Mouse (Mus musculus) neural tube, embryonic 11.5 days (tissue): ENCODE measurements around the gene Dcaf17. TPM values are rescaled to one million over a fixed set of nuclear protein-coding genes. Genes with fewer than 3 reads are reported as not detected.

Source experiments
- ATAC-seq: fragments of 200-750 bp; cut with Nextera tagmentation; 2 replicates; pipeline ENCODE4 v1.8.0; 2017; ENCODE audit warnings: moderate number of reproducible peaks, mild to moderate bottlenecking, moderate TSS enrichment, moderate library complexity; ENCODE audit not compliant: insufficient read depth, low FRiP score, low TSS enrichment
- DNase-seq: peaks from one replicate; pipeline ENCODE4 v3.0.0-alpha.2; 2015; ENCODE audit warnings: low spot score
- H3K27ac ChIP-seq: fragments of 300-500 bp; sonication (generic); 2 replicates; pipeline ENCODE4 v1.5.1; 2014; ENCODE audit warnings: low read depth, mild to moderate bottlenecking, low read length
- H3K27me3 ChIP-seq: fragments of 300-500 bp; sonication (generic); 2 replicates; pipeline ENCODE4 v1.6.1; 2014; ENCODE audit warnings: mild to moderate bottlenecking, low read length, mixed read lengths; ENCODE audit not compliant: control insufficient read depth, insufficient read depth
- H3K36me3 ChIP-seq: fragments of 300-500 bp; sonication (generic); 2 replicates; pipeline ENCODE4 v1.6.1; 2014; ENCODE audit warnings: mild to moderate bottlenecking, low read length, moderate library complexity, mixed read lengths; ENCODE audit not compliant: control insufficient read depth, insufficient read depth
- H3K4me1 ChIP-seq: fragments of 300-500 bp; sonication (generic); 2 replicates; pipeline ENCODE4 v1.6.1; 2014; ENCODE audit warnings: low read length, mixed read lengths; ENCODE audit not compliant: control insufficient read depth, insufficient read depth
- H3K4me2 ChIP-seq: fragments of 300-500 bp; sonication (generic); 2 replicates; pipeline ENCODE4 v1.6.1; 2014; ENCODE audit warnings: low read depth, mild to moderate bottlenecking, moderate library complexity
- H3K4me3 ChIP-seq: fragments of 300-500 bp; sonication (generic); 2 replicates; pipeline ENCODE4 v1.5.1; 2014; ENCODE audit warnings: low read depth, low read length
- H3K9ac ChIP-seq: fragments of 300-500 bp; sonication (generic); 2 replicates; pipeline ENCODE4 v1.6.1; 2014; ENCODE audit warnings: mild to moderate bottlenecking, low read length
- H3K9me3 ChIP-seq: fragments of 300-500 bp; sonication (generic); 2 replicates; pipeline ENCODE4 v1.6.1; 2016; ENCODE audit warnings: low read length; ENCODE audit not compliant: control insufficient read depth
- WGBS: fragments of 180-500 bp; shearing (Covaris S2); extraction: QIAGEN DNeasy Blood & Tissue Kit; methylation state at CpG from one replicate; pipeline ENCODE4 v1.1.7; 2014; 5-methylcytosine and 5-hydroxymethylcytosine counted together
- polyA plus RNA-seq: library from polyadenylated mRNA; unstranded; fragments of >200 nt; fragmentation: Nextera tagmentation; extraction: Ambion mirVana; gene quantifications from 2 replicates; pipeline ENCODE4 v1.2.1, GENCODE M21; 2014

The Dcaf17 gene
- polyA plus RNA-seq, 1 experiment from 2014 or later: 33.1 TPM

DNA sequence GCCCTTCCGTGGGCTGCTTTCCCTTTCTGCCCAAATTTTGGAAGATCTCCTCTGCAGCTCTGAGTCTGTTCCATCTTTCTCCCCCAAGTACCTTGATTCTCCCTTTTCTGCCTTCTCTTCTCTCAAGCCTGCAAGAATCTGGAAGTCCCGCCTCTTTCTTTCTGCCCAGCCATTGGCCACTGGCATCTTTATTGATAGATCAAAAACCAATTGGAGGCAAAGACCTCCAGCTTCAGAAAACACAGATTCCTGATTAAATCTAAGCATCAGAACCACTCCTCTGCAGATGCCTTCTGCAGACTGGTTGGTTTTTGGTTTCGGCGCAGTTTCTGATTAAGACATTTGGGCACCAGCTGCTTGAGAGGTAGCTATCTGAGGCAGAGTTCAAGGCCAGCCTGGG lies 85.5 kb downstream of the Dcaf17 start:
- DNase-seq (no peak), ATAC-seq (no peak)
- H3K27ac ChIP-seq: no peak overlapping the region
- H3K4me1 ChIP-seq: no peaks in the 10 kb centered on the region
- no peaks in the 10 kb centered on the region for H3K9me3 ChIP-seq
- no peak overlapping the region for H3K4me3 ChIP-seq
- no peaks in the 10 kb centered on the region for H3K36me3 ChIP-seq
- no peak overlapping the region for H3K9ac ChIP-seq
- WGBS: 78% methylated on average over 4 of the region's 4 CpGs
- no peaks in the 10 kb centered on the region for H3K27me3 ChIP-seq
- no peak overlapping the region for H3K4me2 ChIP-seq

DNA sequence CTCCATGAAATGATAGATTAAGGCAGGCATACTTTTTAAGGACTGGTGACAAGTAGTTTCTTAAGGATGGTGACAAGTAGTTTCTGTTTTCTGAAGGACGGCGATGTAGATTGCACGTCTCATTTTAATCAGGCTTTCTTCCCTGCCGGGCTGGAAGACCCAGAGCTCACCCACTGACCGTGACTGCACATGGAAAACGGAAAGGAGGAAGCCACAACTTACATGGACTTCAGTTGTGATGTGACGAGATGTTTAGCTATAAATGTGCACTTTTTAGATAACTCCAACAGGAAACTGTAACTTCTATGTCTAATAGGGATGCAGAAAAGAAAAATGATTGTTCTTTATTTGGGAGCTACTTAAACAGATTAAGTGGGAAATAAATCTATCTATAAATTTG lies 87.3 kb downstream of the Dcaf17 start:
- Histone ChIP-seq H3K4me2 (no peak overlapping the region), H3K4me1 (no peaks in the 10 kb centered on the region), H3K9me3 (no peaks in the 10 kb centered on the region), H3K4me3 (no peak overlapping the region), H3K9ac (no peak overlapping the region), H3K36me3 (no peaks in the 10 kb centered on the region), H3K27me3 (no peaks in the 10 kb centered on the region), H3K27ac (no peak overlapping the region)
- WGBS: 81% methylated on average over 7 of the region's 7 CpGs
- DNase-seq (no peak), ATAC-seq (no peak)

DNA sequence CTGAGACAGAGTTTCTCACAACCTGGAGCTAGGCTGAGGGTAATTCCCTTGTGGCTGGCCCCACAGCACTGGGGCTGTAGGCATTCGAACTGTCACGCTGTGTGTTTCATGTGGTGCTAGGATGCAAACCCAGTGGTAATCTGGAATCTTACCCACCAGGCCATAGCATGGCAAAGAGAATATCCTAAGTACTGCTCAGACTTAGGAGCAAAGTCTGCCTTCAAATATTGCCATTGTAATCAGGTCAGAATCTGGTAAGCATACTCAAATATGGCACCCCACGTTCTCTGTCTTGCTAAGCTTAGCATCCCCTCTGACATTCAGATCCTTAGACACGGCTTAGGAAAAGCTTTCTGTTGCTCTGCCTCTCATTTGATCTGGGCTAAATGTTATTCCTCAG lies 90.7 kb downstream of the Dcaf17 start:
- 89% methylated on average over 4 of the region's 4 CpGs for WGBS
- ATAC-seq: no peak
- H3K4me1 ChIP-seq: no peaks in the 10 kb centered on the region

DNA sequence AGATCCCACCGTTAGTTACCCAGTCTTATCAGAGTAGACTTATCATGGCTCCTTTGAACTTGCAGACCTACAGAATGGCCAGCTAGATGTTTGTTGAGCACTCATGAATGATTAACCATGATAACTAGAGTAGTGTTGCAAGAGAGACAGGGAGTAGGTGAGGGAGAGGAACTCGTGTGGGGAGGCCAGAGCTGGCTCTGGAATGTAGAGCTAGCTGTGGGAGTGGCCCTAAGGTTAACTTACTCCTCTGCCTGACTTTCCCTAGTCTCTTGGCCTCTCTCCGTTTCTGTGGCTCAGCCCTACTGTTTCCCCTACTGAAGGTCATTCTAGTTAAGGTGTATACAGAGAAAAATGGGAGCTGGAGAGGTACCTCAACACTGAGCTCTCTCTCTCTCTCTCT lies 91.1 kb downstream of the Dcaf17 start:
- no peak overlapping the region for H3K4me2 ChIP-seq
- H3K9me3 ChIP-seq: no peaks in the 10 kb centered on the region
- ATAC-seq (no peak), DNase-seq (no peak)
- H3K36me3 ChIP-seq: no peaks in the 10 kb centered on the region
- no peak overlapping the region for H3K4me3 ChIP-seq
- whole genome bisulfite sequencing: 58% methylated on average over 3 of the region's 3 CpGs
- no peak overlapping the region for H3K9ac ChIP-seq
- no peak overlapping the region for H3K27ac ChIP-seq
- no peaks in the 10 kb centered on the region for H3K4me1 ChIP-seq
- no peaks in the 10 kb centered on the region for H3K27me3 ChIP-seq

More for the DNA sequence above, 90.7 kb downstream of the Dcaf17 start:
- no peak overlapping the region for H3K9ac ChIP-seq
- no peaks in the 10 kb centered on the region for H3K36me3 ChIP-seq
- no peaks in the 10 kb centered on the region for H3K9me3 ChIP-seq
- H3K27me3 ChIP-seq: no peaks in the 10 kb centered on the region
- H3K4me3 ChIP-seq: no peak overlapping the region
- no peak overlapping the region for H3K27ac ChIP-seq
- no peak overlapping the region for H3K4me2 ChIP-seq
- no peak for DNase-seq

DNA sequence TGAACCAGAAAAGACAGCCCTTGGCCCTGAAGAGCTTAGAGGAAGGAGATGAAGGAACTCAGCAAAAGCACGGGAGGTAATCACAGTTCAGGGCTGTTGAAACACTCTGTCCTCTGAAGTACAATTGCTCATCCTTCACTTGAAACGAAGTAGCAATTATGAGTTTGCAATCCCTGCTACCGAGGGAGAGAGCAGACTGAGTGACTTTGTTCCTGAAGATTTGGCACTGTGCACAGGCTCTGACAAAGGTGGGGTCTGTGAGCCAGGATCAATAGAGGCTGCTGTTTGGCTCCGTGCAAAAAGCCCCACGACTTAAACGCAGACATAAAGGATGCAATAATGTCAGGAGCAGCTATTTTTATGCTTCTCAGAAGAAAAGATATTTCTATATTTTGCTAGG lies 92.7 kb downstream of the Dcaf17 start:
- WGBS: 64% methylated on average over 6 of the region's 6 CpGs

More for the DNA sequence above, 92.7 kb downstream of the Dcaf17 start:
- Histone ChIP-seq H3K27ac (no peak overlapping the region), H3K4me1 (no peaks in the 10 kb centered on the region), H3K4me2 (no peak overlapping the region), H3K4me3 (no peak overlapping the region), H3K9ac (no peak overlapping the region), H3K36me3 (no peaks in the 10 kb centered on the region), H3K9me3 (no peaks in the 10 kb centered on the region), H3K27me3 (no peaks in the 10 kb centered on the region)
- DNase-seq (no peak), ATAC-seq (no peak)

Other genes with a start within 250 kb of the Dcaf17 start
- 39.0 and 42.0 TPM in 2 replicates for gene Tlk1, start 229.6 kb upstream of the Dcaf17 start, polyA plus RNA-seq
- gene Mettl8, start 255 bp downstream of the Dcaf17 start, polyA plus RNA-seq: 21.3 and 21.4 TPM in 2 replicates
- 0.27 and 0.46 TPM in 2 replicates for gene Cybrd1, start 62.6 kb downstream of the Dcaf17 start, polyA plus RNA-seq
- gene Dync1i2, start 156.4 kb downstream of the Dcaf17 start, polyA plus RNA-seq: 187 and 205 TPM in 2 replicates